Mouse (Mus musculus) B cell, adult (primary cell): ENCODE measurements around the gene 2310002L09Rik. TPM values are rescaled to one million over a fixed set of nuclear protein-coding genes. Genes with fewer than 3 reads are reported as not detected.

Source experiments
- total RNA-seq: library from RNA; stranded (reverse); gene quantifications from 4 replicates; pipeline ENCODE4 v1.2.4, GENCODE M21; 2023; ENCODE audit not compliant: inconsistent age

2310002L09Rik gene
- not detected in 4 replicates for total RNA-seq

GRCm38 (mm10) chr4:73950375-73950896, at the start of gene 2310002L09Rik:
Gene 2310002L09Rik, minus strand, starts transcription at chr4:73950846.

GRCm38 (mm10) chr4:73920660-73921059, 30.0 kb downstream of the 2310002L09Rik start, which contains the start of gene Gm11756:
Gene Gm11756, minus strand, starts transcription at chr4:73920760.

GRCm38 (mm10) chr4:73905853-73906252, 44.8 kb downstream of the 2310002L09Rik start, which contains the start of gene Gm13871:
Gene Gm13871, minus strand, starts transcription at chr4:73905953.

GRCm38 (mm10) chr4:73891012-73891411, 59.6 kb downstream of the 2310002L09Rik start, which contains the start of gene Gm11757:
Gene Gm11757, minus strand, starts transcription at chr4:73891112.

Other genes with a start within 250 kb of the 2310002L09Rik start
- not detected in 4 replicates for gene Rasef, start 159.9 kb downstream of the 2310002L09Rik start, total RNA-seq
- gene Gm11758, start 74.6 kb downstream of the 2310002L09Rik start, total RNA-seq, result not detected in 4 replicates
- gene Gm11757, start 59.7 kb downstream of the 2310002L09Rik start, total RNA-seq, result not detected in 4 replicates
- not detected in 4 replicates for gene Gm13871, start 44.9 kb downstream of the 2310002L09Rik start, total RNA-seq
- gene Gm11756, start 30.1 kb downstream of the 2310002L09Rik start, total RNA-seq, result not detected in 4 replicates
- gene Frmd3, start 62.6 kb upstream of the 2310002L09Rik start, total RNA-seq, result not detected in 4 replicates